Mouse (Mus musculus) lung, postnatal 25 days (tissue): Measurements from ENCODE around the gene Pigyl.

Experiments
- DNase-seq: peaks from one replicate; pipeline ENCODE4 v3.0.0; 2022; ENCODE audit warnings: low spot score

Pigyl gene

GRCm38 (mm10) chr9:22196412-22196811 lies 39.8 kb downstream of the Pigyl start:
- DNase-seq: no peak
